Mouse (Mus musculus) embryonic facial prominence, embryonic 13.5 days (tissue): Measurements from ENCODE around the gene Olfr1229. TPM values are rescaled to one million over a fixed set of nuclear protein-coding genes. Genes with fewer than 3 reads are reported as not detected.

Experiments
- ATAC-seq: fragments of 200-750 bp; cut with Nextera tagmentation; 2 replicates; pipeline ENCODE4 v1.8.0; 2017; ENCODE audit warnings: low read depth; ENCODE audit not compliant: insufficient number of reproducible peaks, insufficient read depth, low FRiP score, low TSS enrichment
- H3K27ac ChIP-seq: fragments of 300-500 bp; sonication (generic); 2 replicates; pipeline ENCODE4 v1.5.1; 2015; ENCODE audit warnings: moderate library complexity, mild to moderate bottlenecking, inconsistent platforms
- H3K27me3 ChIP-seq: fragments of 300-500 bp; sonication (generic); 2 replicates; pipeline ENCODE4 v1.6.1; 2015; ENCODE audit warnings: mild to moderate bottlenecking, inconsistent platforms
- H3K36me3 ChIP-seq: fragments of 300-500 bp; sonication (generic); 2 replicates; pipeline ENCODE4 v1.6.1; 2015; ENCODE audit warnings: mild to moderate bottlenecking, inconsistent platforms
- H3K4me1 ChIP-seq: fragments of 300-500 bp; sonication (generic); 2 replicates; pipeline ENCODE4 v1.6.1; 2015; ENCODE audit warnings: inconsistent platforms
- H3K4me2 ChIP-seq: fragments of 300-500 bp; sonication (generic); 2 replicates; pipeline ENCODE4 v1.6.1; 2015; ENCODE audit warnings: moderate library complexity, mild to moderate bottlenecking, inconsistent platforms
- H3K4me3 ChIP-seq: fragments of 300-500 bp; sonication (generic); 2 replicates; pipeline ENCODE4 v1.5.1; 2015; ENCODE audit warnings: mild to moderate bottlenecking, inconsistent platforms
- H3K9ac ChIP-seq: fragments of 300-500 bp; sonication (generic); 2 replicates; pipeline ENCODE4 v1.6.1; 2015; ENCODE audit warnings: mild to moderate bottlenecking, inconsistent platforms
- H3K9me3 ChIP-seq: fragments of 300-500 bp; sonication (generic); 2 replicates; pipeline ENCODE4 v1.6.1; 2016; ENCODE audit warnings: inconsistent platforms
- WGBS: fragments of 180-500 bp; shearing (Covaris S2); methylation state at CpG from one replicate; pipeline ENCODE4 v1.1.7; 2015; ENCODE audit warnings: mixed read lengths; 5-methylcytosine and 5-hydroxymethylcytosine counted together
- polyA plus RNA-seq: library from polyadenylated mRNA; unstranded; fragments of >200 nt; fragmentation: Nextera tagmentation; extraction: Ambion mirVana; gene quantifications from 2 replicates; pipeline ENCODE4 v1.2.1, GENCODE M21; 2015

Olfr1229 gene
- polyA plus RNA-seq: not detected in 2 replicates

DNA sequence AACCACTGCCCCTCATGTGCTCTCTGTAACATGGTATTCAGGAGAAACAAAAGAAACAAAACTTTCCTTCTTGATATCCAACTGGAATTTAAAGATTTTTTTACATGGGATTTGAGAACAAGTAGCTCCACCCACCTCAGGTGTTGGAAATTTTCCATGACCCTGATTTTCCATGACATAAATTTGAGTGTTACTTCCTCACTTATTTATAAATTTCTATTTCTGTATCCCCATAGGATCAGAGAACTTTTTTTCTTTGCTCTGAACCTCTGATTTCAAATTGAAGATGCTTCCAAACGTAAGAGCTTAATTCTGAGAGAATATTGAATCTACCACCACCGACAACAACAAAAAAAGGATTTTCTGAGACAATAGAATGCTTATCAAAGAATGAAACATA is at the start of gene Olfr1229:
Olfr1229 (minus strand) TSS at position 101 of the 400 bp plus-strand sequence.
- no peak for ATAC-seq
- Histone ChIP-seq H3K9ac (no peak within 1 kb of the TSS), H3K4me1 (no peaks in the 10 kb centered on the region), H3K9me3 (no peaks in the 10 kb centered on the region), H3K4me3 (no peak within 1 kb of the TSS), H3K36me3 (no peaks in the 10 kb centered on the region), H3K4me2 (no peak within 1 kb of the TSS), H3K27me3 (no peaks in the 10 kb centered on the region), H3K27ac (no peak within 1 kb of the TSS)
- WGBS: 78% methylated on average over 2 of the region's 2 CpGs

DNA sequence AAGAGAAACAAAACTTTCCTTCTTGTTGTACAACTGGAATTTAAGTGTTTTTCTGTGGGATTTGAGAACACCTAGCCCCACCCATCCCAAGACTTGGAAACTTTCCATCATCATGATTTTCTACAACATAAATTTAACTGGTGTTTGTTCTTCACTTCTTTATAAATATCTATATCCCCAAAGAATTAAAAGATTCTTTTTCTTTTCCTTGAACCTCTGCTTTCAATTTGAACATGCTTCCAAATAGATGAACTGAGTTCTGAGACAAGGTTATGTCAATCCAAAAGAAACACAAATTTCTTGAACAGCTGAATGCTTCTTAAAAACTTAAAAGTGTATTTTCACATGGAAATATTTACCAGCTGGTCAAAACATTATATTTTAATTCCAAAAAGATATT is 41.8 kb upstream of the Olfr1229 start, which contains the start of gene Olfr1232:
Olfr1232 (minus strand) TSS at position 101 of the 400 bp plus-strand sequence.
- Histone ChIP-seq H3K36me3 (no peaks in the 10 kb centered on the region), H3K4me3 (no peak within 1 kb of the TSS), H3K4me2 (no peak within 1 kb of the TSS), H3K9me3 (no peaks in the 10 kb centered on the region), H3K27ac (no peak within 1 kb of the TSS), H3K9ac (no peak within 1 kb of the TSS), H3K27me3 (no peaks in the 10 kb centered on the region), H3K4me1 (no peaks in the 10 kb centered on the region)
- no peak for ATAC-seq

DNA sequence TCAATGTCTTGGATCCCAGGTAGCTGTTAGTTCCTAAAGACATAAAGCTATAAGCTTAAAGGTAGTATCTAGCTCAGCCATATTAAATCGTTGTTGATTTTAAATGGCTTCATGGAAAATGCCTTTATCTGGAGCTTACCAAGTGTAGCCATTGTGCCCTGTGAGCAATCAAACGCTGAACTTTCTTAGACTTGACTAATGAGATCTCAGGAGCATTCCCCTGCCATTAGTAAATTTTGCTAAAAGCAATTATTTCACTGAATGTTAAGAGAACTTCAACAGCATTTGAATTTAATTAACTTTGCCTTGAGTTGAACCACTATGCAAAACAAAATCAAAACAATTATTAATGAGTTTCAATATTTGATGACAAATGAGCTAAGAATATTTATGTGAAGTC is 19.2 kb upstream of the Olfr1229 start, which contains the start of gene Olfr1231:
Olfr1231 (minus strand) TSS at position 101 of the 400 bp plus-strand sequence.
- no peak within 1 kb of the TSS for H3K27ac ChIP-seq
- no peak for ATAC-seq
- H3K4me1 ChIP-seq: no peaks in the 10 kb centered on the region
- H3K36me3 ChIP-seq: no peaks in the 10 kb centered on the region
- H3K27me3 ChIP-seq: no peaks in the 10 kb centered on the region
- no peak within 1 kb of the TSS for H3K9ac ChIP-seq
- H3K4me3 ChIP-seq: no peak within 1 kb of the TSS
- no peaks in the 10 kb centered on the region for H3K9me3 ChIP-seq
- H3K4me2 ChIP-seq: no peak within 1 kb of the TSS
- 81% methylated on average over 2 of the region's 2 CpGs for WGBS

DNA sequence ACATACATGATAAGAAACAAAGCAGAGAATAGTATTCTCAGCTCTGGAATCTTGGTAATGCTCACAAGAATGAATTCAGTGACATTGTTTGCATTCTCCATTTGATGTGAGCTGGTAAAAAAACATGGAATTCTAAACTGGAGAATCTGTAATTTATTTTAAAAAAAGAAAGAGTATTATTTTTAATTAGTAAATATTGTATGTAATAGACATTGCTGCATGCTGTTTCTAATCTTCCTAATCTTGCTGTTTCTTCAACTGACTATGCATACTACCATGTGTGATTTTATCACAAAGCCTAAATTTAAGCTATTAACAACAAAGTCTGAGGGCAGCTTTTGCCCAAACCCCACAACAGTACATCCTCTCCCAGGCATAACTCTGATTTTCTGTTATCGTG is 9.4 kb upstream of the Olfr1229 start, which contains the start of gene Olfr1230:
Olfr1230 (minus strand) TSS at position 101 of the 400 bp plus-strand sequence.
- WGBS: 75% methylated on average over 1 of the region's 1 CpGs
- H3K4me1 ChIP-seq: no peaks in the 10 kb centered on the region
- no peaks in the 10 kb centered on the region for H3K27me3 ChIP-seq
- H3K9me3 ChIP-seq: no peaks in the 10 kb centered on the region
- H3K27ac ChIP-seq: no peak within 1 kb of the TSS
- no peak within 1 kb of the TSS for H3K4me3 ChIP-seq
- no peak for ATAC-seq
- H3K9ac ChIP-seq: no peak within 1 kb of the TSS
- H3K36me3 ChIP-seq: no peaks in the 10 kb centered on the region
- no peak within 1 kb of the TSS for H3K4me2 ChIP-seq

DNA sequence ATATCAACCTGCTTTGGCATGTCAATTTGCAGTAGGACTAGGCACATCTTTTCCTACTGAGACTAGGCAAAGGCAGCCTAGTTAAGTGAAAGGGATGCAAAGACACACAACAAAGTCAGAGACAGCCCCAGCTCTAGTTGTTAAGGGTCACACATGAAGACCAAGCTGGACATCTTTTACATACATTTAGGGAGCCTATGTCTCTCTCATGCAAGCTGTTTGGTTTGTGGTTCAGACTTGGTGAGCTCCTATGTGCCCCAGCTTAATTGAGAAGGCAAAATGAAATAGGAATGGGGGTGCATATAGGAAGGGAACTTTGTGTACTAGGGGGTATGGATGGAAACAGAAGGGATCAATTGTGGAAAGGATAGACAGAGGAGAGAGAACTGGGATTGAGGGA is 33.9 kb downstream of the Olfr1229 start, which contains the start of gene Olfr1228:
Olfr1228 (minus strand) TSS at position 101 of the 400 bp plus-strand sequence.
- Histone ChIP-seq H3K4me1 (no peaks in the 10 kb centered on the region), H3K9ac (no peak within 1 kb of the TSS)
- no peak for ATAC-seq

More for the DNA sequence above, 33.9 kb downstream of the Olfr1229 start, which contains the start of gene Olfr1228:
- no peaks in the 10 kb centered on the region for H3K27me3 ChIP-seq
- H3K27ac ChIP-seq: no peak within 1 kb of the TSS
- no peaks in the 10 kb centered on the region for H3K36me3 ChIP-seq
- H3K9me3 ChIP-seq: no peaks in the 10 kb centered on the region
- no peak within 1 kb of the TSS for H3K4me2 ChIP-seq
- H3K4me3 ChIP-seq: no peak within 1 kb of the TSS

Other genes starting within 250 kb of the Olfr1229 start
- not detected in 2 replicates for gene Olfr1218, start 226.8 kb downstream of the Olfr1229 start, polyA plus RNA-seq
- gene Olfr1219, start 204.5 kb downstream of the Olfr1229 start, polyA plus RNA-seq: not detected in 2 replicates
- gene Olfr1220, start 181.2 kb downstream of the Olfr1229 start, polyA plus RNA-seq: not detected in 2 replicates
- gene Olfr1221, start 170.7 kb downstream of the Olfr1229 start, polyA plus RNA-seq: not detected in 2 replicates
- gene Olfr1222, start 155.0 kb downstream of the Olfr1229 start, polyA plus RNA-seq: not detected in 2 replicates
- gene Olfr1223, start 136.5 kb downstream of the Olfr1229 start, polyA plus RNA-seq: not detected in 2 replicates
- gene Olfr1224-ps1, start 123.9 kb downstream of the Olfr1229 start, polyA plus RNA-seq: not detected in 2 replicates
- gene Olfr1225, start 113.3 kb downstream of the Olfr1229 start, polyA plus RNA-seq: not detected in 2 replicates
- gene Olfr1226, start 88.0 kb downstream of the Olfr1229 start, polyA plus RNA-seq: not detected in 2 replicates
- gene Olfr1228, start 34.0 kb downstream of the Olfr1229 start, polyA plus RNA-seq: not detected in 2 replicates
- gene Olfr1230, start 9.3 kb upstream of the Olfr1229 start, polyA plus RNA-seq: not detected in 2 replicates
- gene Olfr1231, start 19.1 kb upstream of the Olfr1229 start, polyA plus RNA-seq: not detected in 2 replicates
- gene Olfr1232, start 41.7 kb upstream of the Olfr1229 start, polyA plus RNA-seq: not detected in 2 replicates
- gene Olfr1233, start 54.4 kb upstream of the Olfr1229 start, polyA plus RNA-seq: not detected in 2 replicates
- not detected in 2 replicates for gene Olfr1234, start 76.9 kb upstream of the Olfr1229 start, polyA plus RNA-seq
- not detected in 2 replicates for gene Olfr1238, start 121.7 kb upstream of the Olfr1229 start, polyA plus RNA-seq
- gene Olfr1239, start 132.4 kb upstream of the Olfr1229 start, polyA plus RNA-seq: not detected in 2 replicates
- gene Olfr1240, start 155.0 kb upstream of the Olfr1229 start, polyA plus RNA-seq: not detected in 2 replicates
- gene Olfr1241, start 199.1 kb upstream of the Olfr1229 start, polyA plus RNA-seq: not detected in 2 replicates
- not detected in 2 replicates for gene Olfr1242, start 210.3 kb upstream of the Olfr1229 start, polyA plus RNA-seq
- not detected in 2 replicates for gene Olfr1243, start 243.5 kb upstream of the Olfr1229 start, polyA plus RNA-seq